Mouse (Mus musculus) heart, embryonic 14.5 days (tissue): ENCODE results near the gene Nupr1l. TPM values are rescaled to one million over a fixed set of nuclear protein-coding genes. Genes with fewer than 3 reads are reported as not detected.
"Not testable (repeated sequence)": the region's sequence is repeated elsewhere in the genome, so short reads cannot be mapped to it uniquely, and the experiment has no call there.

ENCODE experiments used
- ATAC-seq: fragments of 200-750 bp; cut with Nextera tagmentation; 2 replicates; pipeline ENCODE4 v1.8.0; 2017; ENCODE audit warnings: low read depth, moderate TSS enrichment; ENCODE audit not compliant: insufficient number of reproducible peaks, insufficient read depth, low FRiP score
- H3K27ac ChIP-seq, 2 experiments: fragments of 200-500 bp in 1 of 2; fragments of 300-500 bp in 1 of 2; sonication (generic) in 1 of 2; replicated peaks in 1 of 2; 2 replicates each; pipeline ENCODE4 v1.5.1; 2012 to 2014; ENCODE audit warnings: low read depth in 2 of 2, low read length in 2 of 2, control low read depth in 1 of 2, mild to moderate bottlenecking in 1 of 2, mixed read lengths in 1 of 2; ENCODE audit not compliant: control insufficient read depth in 1 of 2, insufficient read depth in 1 of 2
- H3K27me3 ChIP-seq: fragments of 300-500 bp; sonication (generic); 2 replicates; pipeline ENCODE4 v1.6.1; 2014; ENCODE audit warnings: mild to moderate bottlenecking, low read length, control low read depth; ENCODE audit not compliant: control insufficient read depth, insufficient read depth
- H3K36me3 ChIP-seq: fragments of 300-500 bp; sonication (generic); 2 replicates; pipeline ENCODE4 v1.6.1; 2014; ENCODE audit warnings: mild to moderate bottlenecking, control low read depth, low read length, mixed read lengths; ENCODE audit not compliant: control insufficient read depth, insufficient read depth
- H3K4me1 ChIP-seq, 2 experiments: fragments of 200-500 bp in 1 of 2; fragments of 300-500 bp in 1 of 2; sonication (generic) in 1 of 2; 2 replicates each; pipeline ENCODE4 v1.6.1; 2012 to 2014; ENCODE audit warnings: low read length in 2 of 2, control low read depth in 1 of 2, mixed read lengths in 1 of 2; ENCODE audit not compliant: control insufficient read depth in 2 of 2, insufficient read depth in 2 of 2
- H3K4me2 ChIP-seq: fragments of 300-500 bp; sonication (generic); 2 replicates; pipeline ENCODE4 v1.6.1; 2014; ENCODE audit warnings: mild to moderate bottlenecking, low read length
- H3K4me3 ChIP-seq, 2 experiments: fragments of 200-500 bp in 1 of 2; fragments of 300-500 bp in 1 of 2; sonication (generic) in 1 of 2; 2 replicates each; pipeline ENCODE4 v1.5.1; 2012 to 2014; ENCODE audit warnings: low read length in 2 of 2, mild to moderate bottlenecking in 2 of 2, control low read depth in 1 of 2, low read depth in 1 of 2, moderate library complexity in 1 of 2; ENCODE audit not compliant: control insufficient read depth in 1 of 2, insufficient read depth in 1 of 2
- H3K9ac ChIP-seq: fragments of 300-500 bp; sonication (generic); 2 replicates; pipeline ENCODE4 v1.6.1; 2014; ENCODE audit warnings: mild to moderate bottlenecking, low read length
- H3K9me3 ChIP-seq: fragments of 300-500 bp; sonication (generic); 2 replicates; pipeline ENCODE4 v1.6.1; 2016; ENCODE audit warnings: low read length, control low read depth; ENCODE audit not compliant: control insufficient read depth
- WGBS: fragments of 180-500 bp; shearing (Covaris S2); extraction: QIAGEN DNeasy Blood & Tissue Kit; methylation state at CpG from one replicate; pipeline ENCODE4 v1.1.7; 2014; 5-methylcytosine and 5-hydroxymethylcytosine counted together
- polyA plus RNA-seq: library from polyadenylated mRNA; unstranded; fragments of >200 nt; fragmentation: Nextera tagmentation; extraction: Ambion mirVana; gene quantifications from 2 replicates; pipeline ENCODE4 v1.2.1, GENCODE M21; 2014

Nupr1l gene
- polyA plus RNA-seq, 1 experiment from 2014 or later, result 2.9 TPM

- no peak overlapping the region for H3K27ac ChIP-seq
- no peaks in the 10 kb centered on the region for H3K27me3 ChIP-seq
- H3K9me3 ChIP-seq, result no peaks in the 10 kb centered on the region
- H3K4me1 ChIP-seq, result no peaks in the 10 kb centered on the region
- no peak for ATAC-seq
- no peaks in the 10 kb centered on the region for H3K36me3 ChIP-seq
- no peak overlapping the region for H3K4me3 ChIP-seq
- H3K9ac ChIP-seq, result no peak overlapping the region
- WGBS, result 53% methylated on average over 4 of the region's 4 CpGs
- no peak overlapping the region for H3K4me2 ChIP-seq
Measured at GRCm38 (mm10) chr5:129936941-129937340, 28.6 kb downstream of the Nupr1l start.

- WGBS, result 32% methylated on average over 2 of the region's 2 CpGs
- no peak overlapping the region for H3K9ac ChIP-seq
- H3K4me2 ChIP-seq, result no peak overlapping the region
- H3K27ac ChIP-seq, result no peak overlapping the region
- H3K27me3 ChIP-seq, result no peaks in the 10 kb centered on the region
- ATAC-seq, result no peak
- H3K9me3 ChIP-seq, result no peaks in the 10 kb centered on the region
- 0 out of 4 replicates have a peak, but pooled peaks cover 0 to 7% of the 10 kb centered on the region in 2 experiments for H3K4me1 ChIP-seq
- H3K36me3 ChIP-seq, result no peaks in the 10 kb centered on the region; the same call in 1 of the 2 replicates
- H3K4me3 ChIP-seq, result no peak overlapping the region
Measured at GRCm38 (mm10) chr5:129940281-129940680, 31.9 kb downstream of the Nupr1l start.

- ATAC-seq, result no peak
- Histone ChIP-seq H3K27me3 (no peaks in the 10 kb centered on the region), H3K4me2 (peak overlapping the region; percentile 64), H3K4me1 (0 out of 4 replicates have a peak, but pooled peaks cover 0 to 7% of the 10 kb centered on the region in 2 experiments), H3K4me3 (peak overlapping the region; percentile 59 to 84), H3K27ac (peak overlapping the region in 1 of 2 experiments; percentile 34; a peak in 1 of 4 replicates), H3K9ac (no peak overlapping the region), H3K36me3 (no peaks in the 10 kb centered on the region; the same call in 1 of the 2 replicates), H3K9me3 (no peaks in the 10 kb centered on the region)
- WGBS, result 7% methylated on average over 9 of the region's 9 CpGs
Measured at GRCm38 (mm10) chr5:129940736-129941494, 32.6 kb downstream of the Nupr1l start.

- Histone ChIP-seq H3K4me1 (0 out of 4 replicates have a peak, but pooled peaks cover 0 to 7% of the 10 kb centered on the region in 2 experiments), H3K9me3 (no peaks in the 10 kb centered on the region), H3K27me3 (no peaks in the 10 kb centered on the region), H3K27ac (peak within 1 kb of the TSS; percentile 21 to 75; a peak in 3 of 4 replicates), H3K4me3 (peak within 1 kb of the TSS; percentile 76 to 84), H3K9ac (peak within 1 kb of the TSS; percentile 89), H3K4me2 (peak within 1 kb of the TSS; percentile 90), H3K36me3 (no peaks in the 10 kb centered on the region; the same call in 1 of the 2 replicates)
- 1% methylated on average over 52 of the region's 59 CpGs for WGBS
- ATAC-seq, result peak; percentile 96
Measured at GRCm38 (mm10) chr5:129941495-129942045, 33.2 kb downstream of the Nupr1l start, which contains the start of gene Vkorc1l1. TSS of gene Vkorc1l1 (plus strand) at chr5:129941970.

- 2% methylated on average over 29 of the region's 82 CpGs for WGBS
- peak overlapping the region; percentile 76 to 84 for H3K4me3 ChIP-seq
- not testable (repeated sequence) for H3K4me1 ChIP-seq, H3K27me3 ChIP-seq, H3K36me3 ChIP-seq, H3K9me3 ChIP-seq
- peak; percentile 23 for ATAC-seq
- H3K27ac ChIP-seq, result peak overlapping the region; percentile 21 to 75; a peak in 3 of 4 replicates
- H3K9ac ChIP-seq, result peak overlapping the region; percentile 89
- H3K4me2 ChIP-seq, result peak overlapping the region; percentile 90
Measured at GRCm38 (mm10) chr5:129942073-129942939, 34.0 kb downstream of the Nupr1l start.

GRCm38 (mm10) chr5:129943402-129943801 is 35.1 kb downstream of the Nupr1l start:
- H3K4me2 ChIP-seq, result peak overlapping the region; percentile 90; the same call in 1 of the 2 replicates
- H3K9me3 ChIP-seq, result no peaks in the 10 kb centered on the region
- no peak overlapping the region for H3K9ac ChIP-seq
- 0 out of 4 replicates have a peak, but pooled peaks cover 0 to 7% of the 10 kb centered on the region in 2 experiments for H3K4me1 ChIP-seq
- no peak overlapping the region; a peak in 1 of 4 replicates for H3K4me3 ChIP-seq
- 50% methylated on average over 1 of the region's 1 CpGs for WGBS
- ATAC-seq, result no peak
- H3K27ac ChIP-seq, result no peak overlapping the region
- H3K36me3 ChIP-seq, result no peaks in the 10 kb centered on the region; the same call in 1 of the 2 replicates
- no peaks in the 10 kb centered on the region for H3K27me3 ChIP-seq

GRCm38 (mm10) chr5:129947528-129948033 is 39.2 kb downstream of the Nupr1l start:
- Histone ChIP-seq H3K4me1 (0 out of 4 replicates have a peak, but pooled peaks cover 0 to 7% of the 10 kb centered on the region in 2 experiments), H3K4me3 (no peak overlapping the region), H3K4me2 (no peak overlapping the region), H3K27ac (no peak overlapping the region), H3K36me3 (no peaks in the 10 kb centered on the region; the same call in 1 of the 2 replicates), H3K27me3 (no peaks in the 10 kb centered on the region), H3K9ac (no peak overlapping the region), H3K9me3 (no peaks in the 10 kb centered on the region)
- WGBS, result 69% methylated on average over 2 of the region's 2 CpGs
- no peak for ATAC-seq
